In genomic region chr13:60819469-60819868, GRCm38 (mm10) we compare ENCODE assay signal across 10 mouse cellular contexts. TPM values are rescaled to one million over a fixed set of nuclear protein-coding genes. Genes with fewer than 3 reads are reported as not detected.
DNase-seq lines count a peak whose midpoint lies in the region; ATAC-seq and TF ChIP-seq lines count a peak whose summit lies in the region.
"Had no signal": no experiment of that assay in that cellular context is flagged by ENCODE, and none has a peak within 500 bp of the region (broad histone marks: within the 10 kb centered on the region; RNA-seq: fewer than 3 reads in every experiment).

No protein-coding gene starts in this region.

- H3K9me3 ChIP-seq in forebrain, embryonic 11.5 days (ENCODE audit: control insufficient read depth, low read length) = no peaks in the 10 kb centered on the region
- no peaks in the 10 kb centered on the region for H3K9me3 ChIP-seq in forebrain, embryonic 13.5 days (replicated peaks)
- H3K9me3 ChIP-seq in midbrain, embryonic 14.5 days (ENCODE audit: control insufficient read depth, low read length) = no peaks in the 10 kb centered on the region
- H3K9me3 ChIP-seq in midbrain, embryonic 13.5 days = no peaks in the 10 kb centered on the region
- no peaks in the 10 kb centered on the region for H3K9me3 ChIP-seq in kidney, postnatal 0 days (replicated peaks; ENCODE audit: low read length)
- H3K9me3 ChIP-seq: hindbrain, embryonic 15.5 days had no signal

- TF ChIP-seq CTCF in kidney, postnatal 0 days (IDR thresholded peaks at IDR 0.05; ENCODE audit: low read depth) = peak; percentile 86

- ATAC-seq in forebrain, embryonic 11.5 days (replicated peaks; ENCODE audit: low FRiP score) = no peak
- ATAC-seq in forebrain, embryonic 13.5 days = no peak
- no peak for ATAC-seq in midbrain, embryonic 14.5 days (ENCODE audit: low FRiP score, low TSS enrichment)
- no peak for ATAC-seq in midbrain, embryonic 13.5 days
- ATAC-seq in kidney, postnatal 0 days (replicated peaks; ENCODE audit: low FRiP score, low read depth) = no peak

- H3K9ac ChIP-seq in forebrain, embryonic 11.5 days (ENCODE audit: low read length) = no peak overlapping the region
- H3K9ac ChIP-seq in forebrain, embryonic 13.5 days = no peak overlapping the region
- H3K9ac ChIP-seq in midbrain, embryonic 14.5 days (replicated peaks; ENCODE audit: low read length) = no peak overlapping the region
- no peak overlapping the region for H3K9ac ChIP-seq in midbrain, embryonic 13.5 days (replicated peaks)
- no peak overlapping the region for H3K9ac ChIP-seq in kidney, postnatal 0 days (ENCODE audit: low read depth, low read length)
- H3K9ac ChIP-seq: hindbrain, embryonic 15.5 days had no signal

- DNase-seq in forebrain, embryonic 11.5 days (ENCODE audit: low spot score) = peak; percentile 60
- DNase-seq in midbrain, embryonic 14.5 days = peak; percentile 69
- DNase-seq in c-Kit-positive CD71-negative TER-119-negative erythroid progenitor cells, embryonic 14.5 days (ENCODE audit: low read depth) = peak; percentile 34
- peak; percentile 82 for DNase-seq in kidney, postnatal 0 days (ENCODE audit: low spot score)
- peak; percentile 56 for DNase-seq in lung, postnatal 36 days
- no peak for DNase-seq in spleen, postnatal 4 days (ENCODE audit: low spot score in 2 of 2)

- no peaks in the 10 kb centered on the region for H3K36me3 ChIP-seq in forebrain, embryonic 11.5 days (ENCODE audit: control insufficient read depth, insufficient read depth, low read length)
- no peaks in the 10 kb centered on the region for H3K36me3 ChIP-seq in forebrain, embryonic 13.5 days (ENCODE audit: poor library complexity, severe bottlenecking)
- no peaks in the 10 kb centered on the region for H3K36me3 ChIP-seq in midbrain, embryonic 14.5 days (ENCODE audit: control insufficient read depth, insufficient read depth, low read length)
- H3K36me3 ChIP-seq in midbrain, embryonic 13.5 days = no peaks in the 10 kb centered on the region
- H3K36me3 ChIP-seq in kidney, postnatal 0 days (ENCODE audit: insufficient read depth, low read length) = no peaks in the 10 kb centered on the region
- H3K36me3 ChIP-seq: hindbrain, embryonic 15.5 days had no signal

- no peak overlapping the region for H3K4me2 ChIP-seq in forebrain, embryonic 11.5 days (ENCODE audit: low read depth, low read length, severe bottlenecking)
- no peak overlapping the region for H3K4me2 ChIP-seq in forebrain, embryonic 13.5 days
- H3K4me2 ChIP-seq in midbrain, embryonic 14.5 days (ENCODE audit: low read length) = no peak overlapping the region
- H3K4me2 ChIP-seq in midbrain, embryonic 13.5 days (replicated peaks) = no peak overlapping the region
- no peak overlapping the region for H3K4me2 ChIP-seq in kidney, postnatal 0 days (ENCODE audit: low read length)
- H3K4me2 ChIP-seq: hindbrain, embryonic 15.5 days had no signal

- no peaks in the 10 kb centered on the region for H3K27me3 ChIP-seq in forebrain, embryonic 11.5 days (ENCODE audit: control insufficient read depth, insufficient read depth, low read length)
- no peaks in the 10 kb centered on the region for H3K27me3 ChIP-seq in forebrain, embryonic 13.5 days
- H3K27me3 ChIP-seq in midbrain, embryonic 14.5 days (ENCODE audit: control insufficient read depth, insufficient read depth, low read length) = no peaks in the 10 kb centered on the region
- H3K27me3 ChIP-seq in midbrain, embryonic 13.5 days = no peaks in the 10 kb centered on the region
- H3K27me3 ChIP-seq in kidney, postnatal 0 days (ENCODE audit: insufficient read depth, low read length) = no peaks in the 10 kb centered on the region
- H3K27me3 ChIP-seq: hindbrain, embryonic 15.5 days had no signal

- no peak overlapping the region for H3K4me3 ChIP-seq in forebrain, embryonic 11.5 days (ENCODE audit: low read depth, low read length)
- no peak overlapping the region for H3K4me3 ChIP-seq in forebrain, embryonic 13.5 days
- no peak overlapping the region for H3K4me3 ChIP-seq in midbrain, embryonic 14.5 days (replicated peaks; ENCODE audit: low read depth, low read length)
- H3K4me3 ChIP-seq in midbrain, embryonic 13.5 days (replicated peaks) = no peak overlapping the region
- no peak overlapping the region for H3K4me3 ChIP-seq in kidney, postnatal 0 days (replicated peaks; ENCODE audit: low read depth, low read length)
- H3K4me3 ChIP-seq: hindbrain, embryonic 15.5 days; myocyte had no signal

- no peaks in the 10 kb centered on the region for H3K4me1 ChIP-seq in forebrain, embryonic 11.5 days (replicated peaks; ENCODE audit: control insufficient read depth, insufficient read depth, low read length)
- H3K4me1 ChIP-seq in forebrain, embryonic 13.5 days = no peaks in the 10 kb centered on the region
- no peaks in the 10 kb centered on the region for H3K4me1 ChIP-seq in midbrain, embryonic 14.5 days (ENCODE audit: control insufficient read depth, insufficient read depth, low read length)
- no peaks in the 10 kb centered on the region for H3K4me1 ChIP-seq in midbrain, embryonic 13.5 days (replicated peaks)
- H3K4me1 ChIP-seq in kidney, postnatal 0 days (replicated peaks; ENCODE audit: insufficient read depth, low read length) = no peaks in the 10 kb centered on the region
- H3K4me1 ChIP-seq: hindbrain, embryonic 15.5 days had no signal

- WGBS in forebrain, embryonic 11.5 days = 13% methylated on average over 7 of the region's 7 CpGs
- WGBS in forebrain, embryonic 13.5 days = 12% methylated on average over 7 of the region's 7 CpGs
- WGBS in midbrain, embryonic 14.5 days = 13% methylated on average over 7 of the region's 7 CpGs
- 16% methylated on average over 7 of the region's 7 CpGs for WGBS in midbrain, embryonic 13.5 days
- WGBS in kidney, postnatal 0 days = 8% methylated on average over 7 of the region's 7 CpGs

- no peak overlapping the region for H3K27ac ChIP-seq in forebrain, embryonic 11.5 days (ENCODE audit: low read depth, low read length)
- no peak overlapping the region for H3K27ac ChIP-seq in forebrain, embryonic 13.5 days
- no peak overlapping the region for H3K27ac ChIP-seq in midbrain, embryonic 14.5 days (replicated peaks; ENCODE audit: low read depth, low read length)
- H3K27ac ChIP-seq in midbrain, embryonic 13.5 days = no peak overlapping the region
- no peak overlapping the region for H3K27ac ChIP-seq in kidney, postnatal 0 days
- H3K27ac ChIP-seq: hindbrain, embryonic 15.5 days had no signal

RNA-seq across cellular contexts. Expression of gene Ctsll3, which starts 16.8 kb away (rescaled TPM):
- polyA plus RNA-seq in forebrain, embryonic 11.5 days (2014; fragmentation: Nextera tagmentation; extraction: Ambion mirVana) = not detected in 2 replicates
- not detected in 2 replicates for polyA plus RNA-seq in forebrain, embryonic 13.5 days (2015; fragmentation: Nextera tagmentation; extraction: Ambion mirVana)
- polyA plus RNA-seq in midbrain, embryonic 14.5 days (2014; fragmentation: Nextera tagmentation; extraction: Ambion mirVana) = not detected in 2 replicates
- polyA plus RNA-seq in midbrain, embryonic 13.5 days (2015; fragmentation: Nextera tagmentation; extraction: Ambion mirVana) = not detected in 2 replicates
- not detected in 2 replicates for polyA plus RNA-seq in kidney, postnatal 0 days (2015; fragmentation: Nextera tagmentation; extraction: Ambion mirVana)
- polyA plus RNA-seq: hindbrain, embryonic 15.5 days; myocyte had no signal

RNA-seq across cellular contexts. Expression of gene BC051665, which starts 33.3 kb away (rescaled TPM):
- not detected in 2 replicates for polyA plus RNA-seq in forebrain, embryonic 11.5 days (2014; fragmentation: Nextera tagmentation; extraction: Ambion mirVana)
- polyA plus RNA-seq in forebrain, embryonic 13.5 days (2015; fragmentation: Nextera tagmentation; extraction: Ambion mirVana) = not detected in 2 replicates
- polyA plus RNA-seq in midbrain, embryonic 14.5 days (2014; fragmentation: Nextera tagmentation; extraction: Ambion mirVana) = not detected in 2 replicates
- polyA plus RNA-seq in midbrain, embryonic 13.5 days (2015; fragmentation: Nextera tagmentation; extraction: Ambion mirVana) = not detected in 2 replicates
- not detected in 2 replicates for polyA plus RNA-seq in kidney, postnatal 0 days (2015; fragmentation: Nextera tagmentation; extraction: Ambion mirVana)
- polyA plus RNA-seq: hindbrain, embryonic 15.5 days; myocyte had no signal

RNA-seq across cellular contexts. Expression of gene 4930486L24Rik, which starts 44.8 kb away (rescaled TPM):
- not detected in 2 replicates for polyA plus RNA-seq in forebrain, embryonic 11.5 days (2014; fragmentation: Nextera tagmentation; extraction: Ambion mirVana)
- not detected in 2 replicates for polyA plus RNA-seq in forebrain, embryonic 13.5 days (2015; fragmentation: Nextera tagmentation; extraction: Ambion mirVana)
- polyA plus RNA-seq in midbrain, embryonic 14.5 days (2014; fragmentation: Nextera tagmentation; extraction: Ambion mirVana) = not detected in 2 replicates
- polyA plus RNA-seq in midbrain, embryonic 13.5 days (2015; fragmentation: Nextera tagmentation; extraction: Ambion mirVana) = not detected in 2 replicates
- polyA plus RNA-seq in kidney, postnatal 0 days (2015; fragmentation: Nextera tagmentation; extraction: Ambion mirVana) = 0.22 TPM in 1 of 2 replicates, not detected in the other
- polyA plus RNA-seq: hindbrain, embryonic 15.5 days had no signal

Comparison
In these comparisons a context has a peak if more than half of its experiments do, and no peak if none do; other contexts are left out.
1. DNase-seq: peak in forebrain, embryonic 11.5 days (single experiment), midbrain, embryonic 14.5 days (single experiment), c-Kit-positive CD71-negative TER-119-negative erythroid progenitor cells, embryonic 14.5 days (single experiment), kidney, postnatal 0 days (single experiment) and lung, postnatal 36 days (single experiment); none in spleen, postnatal 4 days (0 of 2).